Mouse (Mus musculus): ENCODE data around the gene Setmar. TPM values are rescaled to one million over a fixed set of nuclear protein-coding genes. Genes with fewer than 3 reads are reported as not detected.

The Setmar gene
- polyA plus RNA-seq (2014; fragmentation: Illumina TruSeq; extraction: RNeasy Lipid Tissue Mini Kit (QIAGEN cat#74804); ENCODE audit: low read depth, low replicate concordance) = 8.7 TPM

DNA sequence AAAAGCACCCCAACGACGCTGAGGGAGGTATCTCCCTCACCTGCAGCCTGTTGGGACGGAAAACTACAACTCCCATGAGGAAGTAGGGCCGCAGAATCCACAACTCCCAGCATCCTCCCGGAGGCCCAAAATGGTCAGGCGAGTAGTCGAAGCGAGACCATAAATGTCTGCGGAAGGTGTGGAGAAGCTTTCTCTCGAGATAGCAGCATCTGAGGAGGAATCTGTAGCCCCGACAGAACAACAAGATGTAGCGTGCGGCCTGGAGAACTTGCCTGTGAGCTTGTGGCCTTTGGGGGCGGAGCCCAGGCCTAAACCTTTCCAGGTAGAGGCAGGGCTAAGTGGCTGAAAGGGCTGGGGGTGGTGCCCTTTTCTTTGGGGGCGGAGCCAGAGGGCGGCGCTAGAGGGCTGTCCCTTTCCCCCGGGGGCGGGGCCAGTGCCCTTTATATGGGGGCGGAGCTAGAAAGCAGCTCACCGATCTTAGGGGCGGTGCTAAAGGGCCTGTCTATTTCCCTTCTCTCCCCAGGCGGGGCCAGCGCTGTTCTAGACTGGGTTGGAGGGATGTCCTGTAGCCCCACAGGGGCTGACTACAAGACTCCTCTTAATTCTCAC lies at the start of gene Setmar:
TSS of gene Setmar (plus strand) at position 128 of the 609 bp plus-strand sequence.

Other genes starting within 250 kb of the Setmar start
- 54.3 TPM for gene Sumf1, start 120.5 kb downstream of the Setmar start, polyA plus RNA-seq (2014; fragmentation: Illumina TruSeq; extraction: RNeasy Lipid Tissue Mini Kit (QIAGEN cat#74804); ENCODE audit: low read depth, low replicate concordance)
- 19.8 TPM for gene Itpr1, start 148.1 kb downstream of the Setmar start, polyA plus RNA-seq (2014; fragmentation: Illumina TruSeq; extraction: RNeasy Lipid Tissue Mini Kit (QIAGEN cat#74804); ENCODE audit: low read depth, low replicate concordance)

Measured in sigmoid colon, adult 10 weeks (tissue).